Mouse (Mus musculus) megakaryocyte, embryonic 14.5 days (primary cell): ENCODE results near the gene Usp29.

ENCODE experiments used
- FLI1 ChIP-seq: IDR thresholded peaks from 2 replicates; pipeline ENCODE4 v1.6.1; 2012; ENCODE audit warnings: low read length, inconsistent platforms, mixed read lengths
- GATA1 ChIP-seq: IDR thresholded peaks from 3 replicates; pipeline ENCODE4 v1.6.1; 2012; ENCODE audit warnings: mixed read lengths, low read length, inconsistent platforms, borderline replicate concordance

GRCm38 (mm10) chr7:6834950-6835349, 104.6 kb downstream of the Usp29 start:
- TF ChIP-seq GATA1 (no peak), FLI1 (no peak)
